Comparison of ENCODE assay signal across 27 mouse cellular contexts in the genomic region with DNA sequence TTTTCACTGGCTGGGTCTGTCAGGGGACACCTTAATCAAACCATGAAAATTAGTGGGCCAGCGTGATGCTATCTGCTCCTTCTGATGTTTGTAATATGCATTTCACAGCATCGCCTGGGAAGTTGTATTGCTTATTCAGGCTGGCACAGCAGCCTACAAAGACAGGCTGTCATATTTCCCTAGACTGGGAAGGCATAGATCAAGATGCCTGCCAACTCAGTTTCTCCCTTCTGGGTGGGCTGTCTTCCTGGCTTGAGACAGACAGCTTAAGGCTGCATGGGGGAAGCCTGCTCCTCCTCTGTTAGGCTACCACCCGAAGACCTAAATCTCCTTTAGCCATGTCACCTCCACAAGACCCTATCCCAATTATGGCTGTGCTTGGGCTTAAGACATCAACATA.
DNase-seq lines count a peak whose midpoint lies in the region; ATAC-seq and TF ChIP-seq lines count a peak whose summit lies in the region.
"Had no signal": no experiment of that assay in that cellular context is flagged by ENCODE, and none has a peak within 500 bp of the region (broad histone marks: within the 10 kb centered on the region; RNA-seq: fewer than 3 reads in every experiment).

No protein-coding gene starts in this region.

- H3K4me3 ChIP-seq in forebrain, embryonic 14.5 days (ENCODE audit: low read depth, low read length): no peak overlapping the region
- H3K4me3 ChIP-seq in forebrain, embryonic 11.5 days (ENCODE audit: low read depth, low read length): no peak overlapping the region
- H3K4me3 ChIP-seq in forebrain, postnatal 0 days (ENCODE audit: low read depth, low read length): no peak overlapping the region
- no peak overlapping the region for H3K4me3 ChIP-seq in forebrain, embryonic 12.5 days (replicated peaks)
- no peak overlapping the region for H3K4me3 ChIP-seq in midbrain, embryonic 14.5 days (replicated peaks; ENCODE audit: low read depth, low read length)
- no peak overlapping the region for H3K4me3 ChIP-seq in midbrain, embryonic 10.5 days
- H3K4me3 ChIP-seq: embryonic facial prominence, embryonic 12.5 days; embryonic facial prominence, embryonic 15.5 days; heart, adult 2 months; heart, embryonic 10.5 days; heart, embryonic 13.5 days; hindbrain, embryonic 15.5 days; intestine, embryonic 15.5 days had no signal

- H3K27ac ChIP-seq in forebrain, embryonic 14.5 days (ENCODE audit: low read depth, low read length): no peak overlapping the region
- no peak overlapping the region for H3K27ac ChIP-seq in forebrain, embryonic 11.5 days (ENCODE audit: low read depth, low read length)
- no peak overlapping the region for H3K27ac ChIP-seq in forebrain, postnatal 0 days (ENCODE audit: low read depth, low read length)
- no peak overlapping the region for H3K27ac ChIP-seq in forebrain, embryonic 12.5 days
- H3K27ac ChIP-seq in midbrain, embryonic 14.5 days (replicated peaks; ENCODE audit: low read depth, low read length): no peak overlapping the region
- H3K27ac ChIP-seq in midbrain, embryonic 10.5 days (replicated peaks): no peak overlapping the region
- H3K27ac ChIP-seq: embryonic facial prominence, embryonic 12.5 days; embryonic facial prominence, embryonic 15.5 days; heart, adult 2 months; heart, embryonic 10.5 days; heart, embryonic 13.5 days; hindbrain, embryonic 15.5 days; intestine, embryonic 15.5 days had no signal

- no peaks in the 10 kb centered on the region for H3K27me3 ChIP-seq in forebrain, embryonic 14.5 days (replicated peaks; ENCODE audit: control insufficient read depth, insufficient read depth, low read length)
- H3K27me3 ChIP-seq in forebrain, embryonic 11.5 days (ENCODE audit: control insufficient read depth, insufficient read depth, low read length): no peaks in the 10 kb centered on the region
- H3K27me3 ChIP-seq in forebrain, postnatal 0 days (ENCODE audit: insufficient read depth, low read length): no peaks in the 10 kb centered on the region
- 0 out of 2 replicates have a peak, but pooled peaks cover 3% of the 10 kb centered on the region for H3K27me3 ChIP-seq in forebrain, embryonic 12.5 days
- no peaks in the 10 kb centered on the region for H3K27me3 ChIP-seq in midbrain, embryonic 14.5 days (ENCODE audit: control insufficient read depth, insufficient read depth, low read length)
- peaks cover 48% of the 10 kb centered on the region for H3K27me3 ChIP-seq in midbrain, embryonic 10.5 days (ENCODE audit: low read depth, poor library complexity, severe bottlenecking)
- H3K27me3 ChIP-seq: embryonic facial prominence, embryonic 12.5 days; embryonic facial prominence, embryonic 15.5 days; hindbrain, embryonic 15.5 days; intestine, embryonic 15.5 days had no signal

- H3K9ac ChIP-seq in forebrain, embryonic 14.5 days (ENCODE audit: low read length): no peak overlapping the region
- H3K9ac ChIP-seq in forebrain, embryonic 11.5 days (ENCODE audit: low read length): no peak overlapping the region
- H3K9ac ChIP-seq in forebrain, postnatal 0 days: no peak overlapping the region
- H3K9ac ChIP-seq in forebrain, embryonic 12.5 days: no peak overlapping the region
- H3K9ac ChIP-seq in midbrain, embryonic 14.5 days (replicated peaks; ENCODE audit: low read length): no peak overlapping the region
- H3K9ac ChIP-seq: embryonic facial prominence, embryonic 12.5 days; embryonic facial prominence, embryonic 15.5 days; heart, embryonic 13.5 days; hindbrain, embryonic 15.5 days; intestine, embryonic 15.5 days had no signal

- WGBS in forebrain, embryonic 14.5 days: 66% methylated on average over 3 of the region's 3 CpGs
- 85% methylated on average over 3 of the region's 3 CpGs for WGBS in forebrain, embryonic 11.5 days
- 52% methylated on average over 3 of the region's 3 CpGs for WGBS in forebrain, postnatal 0 days
- 77% methylated on average over 3 of the region's 3 CpGs for WGBS in forebrain, embryonic 12.5 days
- 39% methylated on average over 3 of the region's 3 CpGs for WGBS in midbrain, embryonic 14.5 days
- 79% methylated on average over 3 of the region's 3 CpGs for WGBS in midbrain, embryonic 10.5 days

- peak; percentile 75 for DNase-seq in forebrain, embryonic 14.5 days (ENCODE audit: low spot score)
- DNase-seq in forebrain, embryonic 11.5 days (ENCODE audit: low spot score): no peak
- DNase-seq in forebrain, postnatal 0 days: peak; percentile 79
- peak; percentile 31 for DNase-seq in midbrain, embryonic 14.5 days
- no peak for DNase-seq in midbrain, embryonic 10.5 days (ENCODE audit: low spot score)
- peak; percentile 51 for DNase-seq in brain, embryonic 18.5 days (ENCODE audit: low read depth, low spot score)
- DNase-seq: adrenal gland, postnatal 10 days; adrenal gland, postnatal 36 days; B cell, adult 2 months; cerebellum, adult 18-20 months; cerebellum, adult 9-10 months; cerebellum, postnatal 25 days; gastrocnemius, postnatal 10 days; gastrocnemius, postnatal 36 days; heart, adult 2 months; heart, postnatal 14 days; heart, postnatal 4 days; kidney, adult 11 months had no signal

- no peaks in the 10 kb centered on the region for H3K9me3 ChIP-seq in forebrain, embryonic 14.5 days (replicated peaks; ENCODE audit: control insufficient read depth, low read length)
- H3K9me3 ChIP-seq in forebrain, embryonic 11.5 days (ENCODE audit: control insufficient read depth, low read length): no peaks in the 10 kb centered on the region
- no peaks in the 10 kb centered on the region for H3K9me3 ChIP-seq in forebrain, postnatal 0 days (ENCODE audit: low read length)
- H3K9me3 ChIP-seq in forebrain, embryonic 12.5 days: no peaks in the 10 kb centered on the region
- H3K9me3 ChIP-seq in midbrain, embryonic 14.5 days (ENCODE audit: control insufficient read depth, low read length): no peaks in the 10 kb centered on the region
- no peaks in the 10 kb centered on the region for H3K9me3 ChIP-seq in midbrain, embryonic 10.5 days (replicated peaks)
- H3K9me3 ChIP-seq: embryonic facial prominence, embryonic 12.5 days; embryonic facial prominence, embryonic 15.5 days; heart, embryonic 10.5 days; heart, embryonic 13.5 days; hindbrain, embryonic 15.5 days; intestine, embryonic 15.5 days had no signal

- H3K36me3 ChIP-seq in forebrain, embryonic 14.5 days (ENCODE audit: control insufficient read depth, insufficient read depth, low read length): no peaks in the 10 kb centered on the region
- H3K36me3 ChIP-seq in forebrain, embryonic 11.5 days (ENCODE audit: control insufficient read depth, insufficient read depth, low read length): no peaks in the 10 kb centered on the region
- H3K36me3 ChIP-seq in forebrain, postnatal 0 days (ENCODE audit: insufficient read depth): no peaks in the 10 kb centered on the region
- no peaks in the 10 kb centered on the region for H3K36me3 ChIP-seq in forebrain, embryonic 12.5 days (replicated peaks)
- no peaks in the 10 kb centered on the region for H3K36me3 ChIP-seq in midbrain, embryonic 14.5 days (ENCODE audit: control insufficient read depth, insufficient read depth, low read length)
- no peaks in the 10 kb centered on the region for H3K36me3 ChIP-seq in midbrain, embryonic 10.5 days
- H3K36me3 ChIP-seq: embryonic facial prominence, embryonic 12.5 days; embryonic facial prominence, embryonic 15.5 days; G1E; heart, embryonic 10.5 days; heart, embryonic 13.5 days; hindbrain, embryonic 15.5 days; intestine, embryonic 15.5 days had no signal

- no peak for TF ChIP-seq CTCF in forebrain, postnatal 0 days (IDR thresholded peaks at IDR 0.05; ENCODE audit: low read depth)

- H3K4me1 ChIP-seq in forebrain, embryonic 14.5 days (ENCODE audit: control insufficient read depth, insufficient read depth, low read length): no peaks in the 10 kb centered on the region
- no peaks in the 10 kb centered on the region for H3K4me1 ChIP-seq in forebrain, embryonic 11.5 days (replicated peaks; ENCODE audit: control insufficient read depth, insufficient read depth, low read length)
- H3K4me1 ChIP-seq in forebrain, postnatal 0 days (ENCODE audit: insufficient read depth): no peaks in the 10 kb centered on the region
- H3K4me1 ChIP-seq in forebrain, embryonic 12.5 days: no peaks in the 10 kb centered on the region
- no peaks in the 10 kb centered on the region for H3K4me1 ChIP-seq in midbrain, embryonic 14.5 days (ENCODE audit: control insufficient read depth, insufficient read depth, low read length)
- H3K4me1 ChIP-seq in midbrain, embryonic 10.5 days: no peaks in the 10 kb centered on the region
- H3K4me1 ChIP-seq: embryonic facial prominence, embryonic 12.5 days; embryonic facial prominence, embryonic 15.5 days; heart, embryonic 10.5 days; heart, embryonic 13.5 days; intestine, embryonic 15.5 days had no signal

- ATAC-seq in forebrain, embryonic 14.5 days: no peak
- no peak for ATAC-seq in forebrain, embryonic 11.5 days (replicated peaks; ENCODE audit: low FRiP score)
- ATAC-seq in forebrain, postnatal 0 days: peak; percentile 74
- no peak for ATAC-seq in forebrain, embryonic 12.5 days (ENCODE audit: low FRiP score)
- ATAC-seq in midbrain, embryonic 14.5 days (ENCODE audit: low FRiP score, low TSS enrichment): no peak
- ATAC-seq: intestine, embryonic 15.5 days; Patski had no signal

- H3K4me2 ChIP-seq in forebrain, embryonic 14.5 days (ENCODE audit: low read length): no peak overlapping the region
- no peak overlapping the region for H3K4me2 ChIP-seq in forebrain, embryonic 11.5 days (ENCODE audit: low read depth, low read length, severe bottlenecking)
- no peak overlapping the region for H3K4me2 ChIP-seq in forebrain, postnatal 0 days (ENCODE audit: low read depth)
- no peak overlapping the region for H3K4me2 ChIP-seq in forebrain, embryonic 12.5 days
- H3K4me2 ChIP-seq in midbrain, embryonic 14.5 days (ENCODE audit: low read length): no peak overlapping the region
- H3K4me2 ChIP-seq: embryonic facial prominence, embryonic 12.5 days; embryonic facial prominence, embryonic 15.5 days; heart, embryonic 13.5 days; hindbrain, embryonic 15.5 days; intestine, embryonic 15.5 days had no signal

Comparison
In these comparisons a context has a peak if more than half of its experiments do, and no peak if none do; other contexts are left out.
1. DNase-seq: peak in forebrain, embryonic 14.5 days (single experiment), forebrain, postnatal 0 days (single experiment), midbrain, embryonic 14.5 days (single experiment) and brain, embryonic 18.5 days (single experiment); none in forebrain, embryonic 11.5 days (single experiment) and midbrain, embryonic 10.5 days (single experiment).